Mouse (Mus musculus) E14TG2a.4 (cell line): ENCODE measurements around the gene Ttc28.

Source experiments
- H3K27me3 ChIP-seq: 2 replicates; pipeline ENCODE4 v1.6.1; 2014; ENCODE audit warnings: low read length, control low read depth; ENCODE audit not compliant: insufficient read depth
- H3K36me3 ChIP-seq: 2 replicates; pipeline ENCODE4 v1.6.1; 2014; ENCODE audit warnings: low read length, control low read depth; ENCODE audit not compliant: insufficient read depth
- H3K4me1 ChIP-seq: replicated peaks from 2 replicates; pipeline ENCODE4 v1.6.1; 2014; ENCODE audit warnings: low read depth, low read length, control low read depth
- H3K4me3 ChIP-seq: replicated peaks from 2 replicates; pipeline ENCODE4 v1.5.1; 2014; ENCODE audit warnings: mild to moderate bottlenecking, low read length
- H3K9me3 ChIP-seq: 2 replicates; pipeline ENCODE4 v1.6.1; 2014; ENCODE audit warnings: low read length, control low read depth
- CTCF ChIP-seq: conservative IDR thresholded peaks from 2 replicates; pipeline ENCODE4 v1.5.1; 2014; ENCODE audit warnings: low read length
- NANOG ChIP-seq: IDR thresholded peaks from 2 replicates; pipeline ENCODE4 v1.6.1; 2014; ENCODE audit warnings: borderline replicate concordance, low read length, mixed read lengths
- POU5F1 ChIP-seq: IDR thresholded peaks from 2 replicates; pipeline ENCODE4 v1.6.1; 2014; ENCODE audit warnings: low read length, borderline replicate concordance

The Ttc28 gene

GRCm38 (mm10) chr5:111070361-111070760, 190.8 kb downstream of the Ttc28 start:
- TF ChIP-seq POU5F1 (no peak), CTCF (no peak), NANOG (no peak)
- Histone ChIP-seq H3K4me3 (no peak overlapping the region), H3K4me1 (peaks cover 3% of the 10 kb centered on the region; the same call in 1 of the 2 replicates), H3K9me3 (peaks cover 15% of the 10 kb centered on the region; the same call in 1 of the 2 replicates), H3K36me3 (no peaks in the 10 kb centered on the region), H3K27me3 (no peaks in the 10 kb centered on the region; the same call in 1 of the 2 replicates)

- Histone ChIP-seq H3K36me3 (no peaks in the 10 kb centered on the region), H3K9me3 (no peaks in the 10 kb centered on the region), H3K4me1 (peaks cover 3% of the 10 kb centered on the region; the same call in 1 of the 2 replicates), H3K27me3 (no peaks in the 10 kb centered on the region; the same call in 1 of the 2 replicates), H3K4me3 (no peak overlapping the region)
- TF ChIP-seq NANOG (no peak), POU5F1 (no peak), CTCF (no peak)
Measured at GRCm38 (mm10) chr5:111073316-111073736, 193.7 kb downstream of the Ttc28 start.

DNA sequence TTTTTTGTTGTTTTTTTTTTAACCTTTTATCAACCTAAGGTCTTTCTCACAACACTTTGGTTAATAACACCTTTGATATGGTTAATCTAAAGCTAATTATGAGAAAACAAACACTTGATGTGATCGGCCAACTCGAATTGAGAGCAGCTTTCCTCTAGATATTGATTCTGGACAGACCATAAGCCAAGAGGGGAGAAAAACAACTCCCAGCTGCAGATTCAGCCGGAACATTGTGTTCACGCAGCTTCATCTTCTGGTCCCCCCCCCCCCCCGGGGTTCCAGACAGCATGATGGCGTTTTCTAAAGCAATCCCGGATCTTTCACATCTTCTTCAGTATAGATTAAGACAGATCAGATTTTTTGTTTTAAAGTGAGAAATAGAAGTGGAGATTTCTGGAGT, 194.4 kb downstream of the Ttc28 start:
- Histone ChIP-seq H3K9me3 (no peaks in the 10 kb centered on the region), H3K36me3 (no peaks in the 10 kb centered on the region), H3K27me3 (no peaks in the 10 kb centered on the region), H3K4me1 (peaks cover 3% of the 10 kb centered on the region; the same call in 1 of the 2 replicates), H3K4me3 (no peak overlapping the region)
- TF ChIP-seq NANOG (no peak), CTCF (no peak), POU5F1 (no peak)

- H3K27me3 ChIP-seq: no peaks in the 10 kb centered on the region
- H3K9me3 ChIP-seq: no peaks in the 10 kb centered on the region
- H3K4me3 ChIP-seq: no peak overlapping the region
- no peak for TF ChIP-seq NANOG
- no peaks in the 10 kb centered on the region for H3K36me3 ChIP-seq
- peaks cover 3% of the 10 kb centered on the region; the same call in 1 of the 2 replicates for H3K4me1 ChIP-seq
Measured at GRCm38 (mm10) chr5:111075841-111076240, 196.2 kb downstream of the Ttc28 start.

DNA sequence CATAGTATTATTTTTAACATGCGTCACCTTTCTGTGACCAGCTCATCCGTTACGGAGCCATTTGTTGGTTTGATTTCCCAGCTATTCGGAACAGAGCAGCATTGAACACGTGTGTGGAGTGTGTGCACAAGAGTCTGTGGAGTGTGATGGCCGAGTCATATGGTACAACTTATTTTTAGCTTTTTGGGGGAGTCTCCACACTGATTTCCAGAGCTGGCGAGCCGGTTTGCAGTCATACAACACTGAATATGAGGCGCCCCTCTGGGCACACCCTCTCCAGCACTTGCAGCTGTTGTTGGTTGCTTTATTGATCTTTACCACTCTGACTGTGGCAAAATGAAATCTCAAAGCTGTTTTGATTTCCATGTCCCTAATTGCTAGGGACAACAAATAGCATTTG, 197.7 kb downstream of the Ttc28 start:
- Histone ChIP-seq H3K36me3 (no peaks in the 10 kb centered on the region), H3K4me1 (peaks cover 3% of the 10 kb centered on the region; the same call in 1 of the 2 replicates), H3K4me3 (no peak overlapping the region), H3K27me3 (no peaks in the 10 kb centered on the region), H3K9me3 (no peaks in the 10 kb centered on the region)
- TF ChIP-seq CTCF: no peak

- Histone ChIP-seq H3K27me3 (no peaks in the 10 kb centered on the region), H3K4me1 (no peaks in the 10 kb centered on the region), H3K36me3 (no peaks in the 10 kb centered on the region), H3K9me3 (no peaks in the 10 kb centered on the region), H3K4me3 (no peak overlapping the region)
- TF ChIP-seq POU5F1: no peak
- TF ChIP-seq NANOG: no peak
- TF ChIP-seq CTCF: no peak
Measured at GRCm38 (mm10) chr5:111080601-111081000, 201.0 kb downstream of the Ttc28 start.

GRCm38 (mm10) chr5:111085849-111086248, 206.2 kb downstream of the Ttc28 start:
- no peaks in the 10 kb centered on the region for H3K4me1 ChIP-seq
- TF ChIP-seq NANOG (no peak), POU5F1 (no peak), CTCF (no peak)
- no peaks in the 10 kb centered on the region for H3K36me3 ChIP-seq
- no peaks in the 10 kb centered on the region for H3K9me3 ChIP-seq
- no peak overlapping the region for H3K4me3 ChIP-seq
- H3K27me3 ChIP-seq: no peaks in the 10 kb centered on the region

DNA sequence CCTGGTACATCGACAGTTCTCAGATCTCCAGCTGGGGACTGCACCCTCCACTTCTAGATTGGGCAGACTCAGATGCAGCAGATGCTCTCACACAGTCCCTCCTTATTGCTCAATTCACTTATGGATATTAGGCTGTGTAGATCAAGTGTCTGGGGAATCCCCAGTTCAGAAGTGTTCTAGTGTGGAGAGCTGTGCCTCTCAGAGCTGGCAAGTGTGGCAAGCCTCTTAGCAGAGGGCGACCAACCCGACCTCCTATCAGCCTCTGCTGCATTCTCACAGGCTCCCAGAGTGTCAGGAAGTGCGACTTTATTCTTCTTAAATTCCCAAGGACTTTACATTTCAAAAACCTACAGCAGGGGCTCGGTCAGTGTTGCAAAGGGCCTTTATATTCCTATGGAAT, 217.1 kb downstream of the Ttc28 start:
- Histone ChIP-seq H3K4me1 (peaks cover 16% of the 10 kb centered on the region), H3K4me3 (no peak overlapping the region), H3K27me3 (no peaks in the 10 kb centered on the region; the same call in none of the 2 replicates), H3K9me3 (no peaks in the 10 kb centered on the region), H3K36me3 (no peaks in the 10 kb centered on the region)
- TF ChIP-seq CTCF: no peak
- no peak for TF ChIP-seq POU5F1
- no peak for TF ChIP-seq NANOG
